Mouse (Mus musculus) hindbrain, embryonic 13.5 days (tissue): ENCODE results near the gene Tbx1. TPM values are rescaled to one million over a fixed set of nuclear protein-coding genes. Genes with fewer than 3 reads are reported as not detected.

Experiments used
- ATAC-seq: fragments of 200-750 bp; cut with Nextera tagmentation; 2 replicates; pipeline ENCODE4 v1.8.0; 2017; ENCODE audit warnings: moderate TSS enrichment; ENCODE audit not compliant: low FRiP score
- H3K27ac ChIP-seq: fragments of 300-500 bp; sonication (generic); 2 replicates; pipeline ENCODE4 v1.5.1; 2015; ENCODE audit warnings: inconsistent platforms, mild to moderate bottlenecking, moderate library complexity
- H3K27me3 ChIP-seq: fragments of 300-500 bp; sonication (generic); 2 replicates; pipeline ENCODE4 v1.6.1; 2015; ENCODE audit warnings: mild to moderate bottlenecking, inconsistent platforms
- H3K36me3 ChIP-seq: fragments of 300-500 bp; sonication (generic); 2 replicates; pipeline ENCODE4 v1.6.1; 2015; ENCODE audit warnings: mild to moderate bottlenecking, inconsistent platforms
- H3K4me1 ChIP-seq: fragments of 300-500 bp; sonication (generic); replicated peaks from 2 replicates; pipeline ENCODE4 v1.6.1; 2015; ENCODE audit warnings: inconsistent platforms
- H3K4me2 ChIP-seq: fragments of 300-500 bp; sonication (generic); 2 replicates; pipeline ENCODE4 v1.6.1; 2015; ENCODE audit warnings: inconsistent platforms, mild to moderate bottlenecking, moderate library complexity
- H3K4me3 ChIP-seq: fragments of 300-500 bp; sonication (generic); 2 replicates; pipeline ENCODE4 v1.5.1; 2015; ENCODE audit warnings: mild to moderate bottlenecking, inconsistent platforms
- H3K9ac ChIP-seq: fragments of 300-500 bp; sonication (generic); 2 replicates; pipeline ENCODE4 v1.6.1; 2015; ENCODE audit warnings: mild to moderate bottlenecking, inconsistent platforms
- H3K9me3 ChIP-seq: fragments of 300-500 bp; sonication (generic); 2 replicates; pipeline ENCODE4 v1.6.1; 2016; ENCODE audit warnings: inconsistent platforms
- WGBS: fragments of 180-500 bp; shearing (Covaris S2); methylation state at CpG from one replicate; pipeline ENCODE4 v1.1.7; 2015; 5-methylcytosine and 5-hydroxymethylcytosine counted together
- polyA plus RNA-seq: library from polyadenylated mRNA; unstranded; fragments of >200 nt; fragmentation: Nextera tagmentation; extraction: Ambion mirVana; gene quantifications from 2 replicates; pipeline ENCODE4 v1.2.1, GENCODE M21; 2015

The Tbx1 gene
- polyA plus RNA-seq: 0.99 and 1.7 TPM in 2 replicates

DNA sequence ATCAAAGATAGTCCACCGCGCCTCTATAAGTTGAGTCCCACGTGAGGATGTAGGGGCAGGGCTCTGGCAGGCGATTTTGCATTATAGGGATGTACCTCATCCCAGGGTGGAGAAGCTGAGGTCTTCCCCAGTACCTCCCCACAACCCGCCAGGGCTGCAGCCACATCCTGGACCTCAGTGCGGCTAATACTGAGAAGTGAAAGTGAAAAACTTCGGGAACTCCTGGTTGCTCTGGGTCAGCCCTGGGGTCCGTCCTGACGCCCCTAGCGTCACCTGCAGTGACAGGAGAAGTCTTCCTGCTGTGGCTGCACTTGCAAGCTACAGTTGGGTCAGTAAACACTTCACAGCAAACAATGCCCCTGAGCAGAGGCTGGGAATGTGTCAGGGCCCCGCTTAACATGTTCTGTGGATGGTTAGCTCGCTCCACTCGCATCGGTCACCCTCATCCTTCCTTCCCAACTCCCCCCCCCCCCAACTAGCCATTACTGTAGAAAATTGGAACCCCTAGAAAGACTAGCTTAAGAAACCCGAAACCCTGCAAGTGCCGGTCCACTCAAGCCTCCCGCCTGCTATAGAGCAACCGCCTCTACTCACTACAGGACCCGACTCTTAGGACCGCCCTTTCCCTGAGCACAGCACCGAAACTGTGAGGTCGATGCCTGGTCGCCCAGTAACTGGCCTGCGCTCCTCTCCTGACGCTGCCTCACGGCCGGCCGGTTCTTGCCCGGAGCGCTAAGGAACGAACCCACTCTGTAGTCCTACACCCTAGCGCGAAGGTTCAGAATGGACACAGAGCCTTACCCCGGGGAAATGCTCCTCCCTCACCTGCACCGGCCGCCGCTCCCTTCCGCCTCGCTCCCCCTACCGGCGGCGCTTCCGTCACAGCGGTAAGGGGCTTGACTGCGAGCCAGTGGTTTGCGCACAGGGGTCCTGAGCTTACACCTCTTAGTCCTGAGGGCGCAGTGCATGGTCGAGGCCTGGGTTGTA, at the start of gene Tbx1:
Gene Tbx1 (minus strand): TSS at position 868 of the 987 bp plus-strand sequence.
- Histone ChIP-seq H3K9ac (no peak within 1 kb of the TSS), H3K27ac (no peak within 1 kb of the TSS), H3K4me2 (peak within 1 kb of the TSS; percentile 41), H3K27me3 (peaks cover 97% of the 10 kb centered on the region), H3K9me3 (no peaks in the 10 kb centered on the region), H3K36me3 (no peaks in the 10 kb centered on the region), H3K4me1 (peaks cover 47% of the 10 kb centered on the region), H3K4me3 (peak within 1 kb of the TSS; percentile 22)
- ATAC-seq: no peak
- WGBS: 2% methylated on average over 48 of the region's 48 CpGs

DNA sequence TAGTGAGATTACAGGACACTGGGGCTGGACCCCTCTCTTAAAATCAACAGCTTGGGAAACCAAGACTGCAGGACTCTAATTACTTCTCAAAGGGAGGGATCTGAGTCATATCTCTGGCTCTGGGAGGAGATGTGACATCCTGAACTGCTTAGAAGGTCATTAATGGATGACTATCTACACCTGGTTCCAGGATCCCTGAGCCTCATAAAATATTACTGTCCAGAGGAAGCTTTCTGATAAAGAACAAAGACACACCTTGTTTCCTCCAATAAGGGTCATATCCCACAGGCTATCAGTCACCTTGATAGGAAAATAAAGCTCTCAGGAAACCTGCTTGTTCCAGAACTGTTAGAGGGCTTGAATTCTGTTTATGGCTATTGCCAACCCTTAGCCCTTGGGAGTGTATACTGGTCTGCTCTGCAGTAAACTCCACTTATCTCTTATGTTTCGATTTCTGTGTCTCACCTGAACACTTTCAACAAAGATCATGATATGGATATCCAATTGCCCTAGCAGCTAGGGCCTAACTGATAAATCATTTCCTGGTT, 49.0 kb upstream of the Tbx1 start:
- 89% methylated on average over 1 of the region's 1 CpGs for WGBS

DNA sequence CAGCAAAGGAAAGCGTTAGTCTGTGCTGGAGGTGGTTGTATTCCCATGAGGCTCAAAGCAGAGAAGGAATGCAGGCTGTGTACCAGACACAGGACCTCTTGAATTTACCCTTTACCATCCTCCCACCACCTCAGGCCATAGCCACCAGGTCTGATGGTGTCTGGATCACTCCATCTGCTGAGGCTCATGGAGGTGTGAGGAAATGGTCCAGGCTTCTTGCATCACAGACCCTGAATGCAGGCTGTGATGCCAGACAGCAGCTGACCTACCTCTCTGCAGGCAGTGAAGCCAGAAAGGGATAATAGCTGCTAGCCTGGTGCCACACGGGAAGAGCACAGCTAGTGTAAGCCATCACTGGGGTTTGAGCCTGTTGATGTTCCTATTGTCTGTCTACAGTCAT, 47.9 kb upstream of the Tbx1 start:
- no peak for ATAC-seq
- H3K36me3 ChIP-seq: no peaks in the 10 kb centered on the region
- no peaks in the 10 kb centered on the region for H3K9me3 ChIP-seq
- no peak overlapping the region for H3K9ac ChIP-seq
- WGBS: 58% methylated on average over 2 of the region's 2 CpGs
- no peak overlapping the region for H3K4me2 ChIP-seq
- H3K4me1 ChIP-seq: no peaks in the 10 kb centered on the region
- no peak overlapping the region for H3K27ac ChIP-seq
- 0 out of 2 replicates have a peak, but pooled peaks cover 7% of the 10 kb centered on the region for H3K27me3 ChIP-seq
- no peak overlapping the region for H3K4me3 ChIP-seq

More for the DNA sequence above, 49.0 kb upstream of the Tbx1 start:
- H3K27me3 ChIP-seq: 0 out of 2 replicates have a peak, but pooled peaks cover 7% of the 10 kb centered on the region
- no peak overlapping the region for H3K9ac ChIP-seq
- H3K36me3 ChIP-seq: no peaks in the 10 kb centered on the region
- no peak overlapping the region for H3K4me2 ChIP-seq
- H3K9me3 ChIP-seq: no peaks in the 10 kb centered on the region
- no peak overlapping the region for H3K4me3 ChIP-seq
- no peaks in the 10 kb centered on the region for H3K4me1 ChIP-seq
- no peak for ATAC-seq
- no peak overlapping the region for H3K27ac ChIP-seq

DNA sequence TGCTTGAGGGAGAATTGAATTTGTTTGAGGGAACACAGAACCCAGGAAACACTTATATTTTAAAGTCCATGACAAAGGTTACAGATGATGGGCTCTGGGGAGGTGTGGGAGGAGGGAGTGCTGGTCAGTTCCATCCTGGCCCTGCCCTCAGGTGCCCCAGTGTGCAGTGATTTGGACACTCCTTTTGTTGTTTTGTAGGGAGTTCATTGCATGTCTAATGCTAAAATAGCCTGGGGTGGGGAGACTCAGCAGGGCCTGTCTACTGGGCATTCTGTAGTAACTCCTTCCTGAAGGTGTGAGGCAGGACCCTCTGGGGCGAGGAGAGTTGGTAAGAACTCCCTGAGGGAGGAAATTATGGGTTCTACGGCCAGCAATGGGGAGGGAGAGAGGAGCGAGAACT, 46.3 kb upstream of the Tbx1 start:
- Histone ChIP-seq H3K4me1 (no peaks in the 10 kb centered on the region), H3K9ac (no peak overlapping the region), H3K9me3 (no peaks in the 10 kb centered on the region), H3K4me2 (no peak overlapping the region), H3K36me3 (no peaks in the 10 kb centered on the region), H3K27me3 (0 out of 2 replicates have a peak, but pooled peaks cover 7% of the 10 kb centered on the region), H3K27ac (no peak overlapping the region), H3K4me3 (no peak overlapping the region)
- ATAC-seq: no peak
- 48% methylated on average over 3 of the region's 3 CpGs for WGBS

DNA sequence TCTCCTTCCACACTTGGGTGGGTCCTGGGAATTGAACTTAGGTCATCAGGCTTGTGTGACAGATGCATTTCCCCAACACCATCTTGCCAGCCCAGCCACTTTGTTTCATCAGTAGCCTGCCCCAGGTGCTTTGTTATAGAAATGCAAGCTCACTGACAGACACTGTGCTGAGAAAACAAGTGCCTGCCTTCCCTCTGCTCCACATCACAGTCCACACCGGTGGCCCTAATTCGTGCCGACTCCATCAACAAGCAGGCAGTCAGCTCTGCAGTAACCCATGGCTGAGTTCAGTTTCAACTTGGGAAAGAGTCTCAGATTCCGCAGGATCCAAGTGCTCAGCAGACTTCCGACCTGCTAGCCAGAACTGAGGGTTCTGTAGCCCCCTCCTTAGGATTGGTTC, 45.9 kb upstream of the Tbx1 start:
- Histone ChIP-seq H3K27me3 (0 out of 2 replicates have a peak, but pooled peaks cover 7% of the 10 kb centered on the region), H3K9me3 (no peaks in the 10 kb centered on the region), H3K4me2 (no peak overlapping the region), H3K36me3 (no peaks in the 10 kb centered on the region), H3K27ac (no peak overlapping the region), H3K4me1 (no peaks in the 10 kb centered on the region), H3K4me3 (no peak overlapping the region), H3K9ac (no peak overlapping the region)
- 84% methylated on average over 5 of the region's 5 CpGs for WGBS
- no peak for ATAC-seq

DNA sequence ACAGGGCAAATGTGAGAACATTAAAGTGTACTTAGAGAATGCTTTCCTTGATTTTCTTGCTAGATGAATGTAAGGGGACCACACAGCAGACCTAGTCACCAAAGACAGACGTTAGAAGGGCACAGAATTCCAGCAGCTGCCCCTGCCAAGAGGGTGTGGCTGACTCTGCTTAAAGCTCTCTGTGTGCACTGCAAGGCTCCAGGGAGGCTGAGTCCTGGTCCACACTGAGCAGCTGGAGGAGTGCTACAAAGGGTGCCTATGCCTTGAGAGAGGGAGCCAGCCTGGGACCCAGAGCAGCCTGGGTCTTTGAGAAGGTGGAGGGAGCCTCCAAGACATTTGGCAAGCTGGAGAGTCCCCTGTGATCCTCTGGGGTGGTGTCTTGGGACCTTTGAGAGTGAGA, 42.9 kb upstream of the Tbx1 start:
- Histone ChIP-seq H3K27ac (no peak overlapping the region), H3K36me3 (no peaks in the 10 kb centered on the region), H3K9ac (no peak overlapping the region), H3K9me3 (no peaks in the 10 kb centered on the region), H3K4me1 (peaks cover 14% of the 10 kb centered on the region), H3K4me2 (no peak overlapping the region), H3K27me3 (0 out of 2 replicates have a peak, but pooled peaks cover 4% of the 10 kb centered on the region), H3K4me3 (no peak overlapping the region)
- no peak for ATAC-seq
- 33% methylated on average over 1 of the region's 1 CpGs for WGBS

DNA sequence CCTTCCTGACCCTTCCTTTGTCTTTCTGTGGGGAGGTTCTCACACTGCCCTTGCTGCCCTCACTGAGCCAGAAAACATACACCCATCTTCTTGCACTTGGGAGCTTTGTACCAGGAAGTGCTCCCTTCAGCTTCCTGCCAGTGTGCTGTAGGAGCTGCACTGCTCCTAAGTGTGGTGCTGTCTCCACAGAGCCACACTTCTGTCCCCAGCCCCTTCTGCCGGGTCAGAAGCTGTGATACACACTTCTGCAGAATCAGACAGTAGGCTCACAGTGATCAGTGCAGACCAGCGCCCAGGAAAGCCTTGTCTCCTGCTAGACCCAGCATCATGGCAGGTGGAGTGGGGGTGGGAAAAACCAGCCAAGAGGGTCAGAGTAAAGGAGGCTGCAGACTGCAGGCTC, 42.3 kb upstream of the Tbx1 start:
- no peak overlapping the region for H3K27ac ChIP-seq
- H3K4me2 ChIP-seq: no peak overlapping the region
- no peak for ATAC-seq
- H3K9me3 ChIP-seq: no peaks in the 10 kb centered on the region
- no peak overlapping the region for H3K4me3 ChIP-seq
- H3K36me3 ChIP-seq: no peaks in the 10 kb centered on the region
- H3K27me3 ChIP-seq: 0 out of 2 replicates have a peak, but pooled peaks cover 4% of the 10 kb centered on the region
- no peak overlapping the region for H3K9ac ChIP-seq
- peaks cover 20% of the 10 kb centered on the region for H3K4me1 ChIP-seq
- 65% methylated on average over 2 of the region's 2 CpGs for WGBS

DNA sequence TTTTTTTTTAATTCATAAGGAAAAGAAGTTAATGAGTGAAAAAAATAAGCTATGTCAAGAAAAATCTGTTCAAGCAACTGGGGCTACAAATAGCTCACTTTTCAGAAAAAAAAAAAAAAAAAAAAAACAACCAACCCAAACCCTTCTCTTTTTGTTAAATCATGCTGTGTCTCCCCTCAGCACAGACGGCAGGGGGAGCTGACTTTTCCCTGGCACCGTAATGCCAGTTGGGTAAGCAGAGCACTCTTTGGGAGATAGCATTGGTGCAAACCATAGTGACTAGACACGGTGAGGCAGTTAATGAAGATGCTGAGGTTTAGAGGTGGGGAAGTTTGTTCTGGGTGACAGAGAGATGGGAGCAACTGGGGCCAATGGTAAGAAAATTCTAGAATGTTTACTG, 41.6 kb upstream of the Tbx1 start:
- Histone ChIP-seq H3K4me1 (peaks cover 27% of the 10 kb centered on the region), H3K4me2 (no peak overlapping the region), H3K27me3 (0 out of 2 replicates have a peak, but pooled peaks cover 6% of the 10 kb centered on the region), H3K9ac (no peak overlapping the region), H3K9me3 (no peaks in the 10 kb centered on the region), H3K4me3 (no peak overlapping the region), H3K36me3 (no peaks in the 10 kb centered on the region), H3K27ac (no peak overlapping the region)
- WGBS: 56% methylated on average over 3 of the region's 3 CpGs
- ATAC-seq: no peak

DNA sequence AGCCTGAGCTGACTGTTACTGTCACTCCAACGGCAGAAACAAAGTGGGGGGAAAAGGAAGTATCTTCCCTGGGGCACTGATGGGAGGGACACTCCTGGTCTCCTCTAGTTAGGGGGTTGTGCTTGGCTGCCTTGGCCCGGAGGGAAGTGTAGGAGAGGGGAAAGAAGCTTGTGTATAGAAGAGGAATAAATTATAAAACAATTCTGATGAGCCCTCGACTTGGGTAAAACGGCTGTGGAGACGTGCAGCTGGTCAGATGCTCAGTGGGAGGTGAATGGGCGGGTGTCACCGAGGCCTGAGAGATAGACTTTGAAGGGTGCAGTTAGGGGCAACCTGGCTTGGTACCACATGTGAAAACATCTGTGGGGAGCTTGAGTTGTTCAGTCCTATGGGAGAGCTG, 40.7 kb upstream of the Tbx1 start:
- WGBS: 54% methylated on average over 7 of the region's 7 CpGs
- Histone ChIP-seq H3K27me3 (peaks cover 7% of the 10 kb centered on the region; the same call in 1 of the 2 replicates), H3K9me3 (no peaks in the 10 kb centered on the region), H3K27ac (no peak overlapping the region), H3K36me3 (no peaks in the 10 kb centered on the region), H3K4me2 (no peak overlapping the region), H3K4me3 (no peak overlapping the region), H3K4me1 (peaks cover 36% of the 10 kb centered on the region), H3K9ac (no peak overlapping the region)
- ATAC-seq: no peak

DNA sequence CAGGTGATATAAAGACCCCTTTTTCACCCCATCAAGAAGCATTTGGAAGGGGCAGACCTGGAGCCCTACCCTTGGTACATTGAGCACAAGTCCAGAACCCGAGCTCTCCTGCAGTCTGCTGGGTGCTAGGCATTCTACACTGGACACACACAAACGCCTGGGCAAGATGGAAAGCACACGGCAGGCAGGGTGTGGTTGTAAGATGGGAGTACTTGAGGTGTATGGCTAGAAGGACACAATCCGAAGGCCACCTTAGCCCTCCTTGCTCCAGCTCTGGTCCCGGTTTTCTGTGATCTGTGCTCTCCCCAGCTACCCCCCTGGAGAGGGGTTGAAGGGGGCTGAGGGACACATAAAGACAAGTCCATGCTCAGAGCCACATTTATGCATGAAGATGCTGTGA, 39.8 kb upstream of the Tbx1 start:
- Histone ChIP-seq H3K27me3 (peaks cover 15% of the 10 kb centered on the region), H3K4me1 (peaks cover 45% of the 10 kb centered on the region), H3K36me3 (peaks cover 5% of the 10 kb centered on the region), H3K27ac (peak overlapping the region; percentile 94), H3K4me3 (peak overlapping the region; percentile 84), H3K9me3 (no peaks in the 10 kb centered on the region), H3K9ac (peak overlapping the region; percentile 96), H3K4me2 (peak overlapping the region; percentile 88)
- 56% methylated on average over 5 of the region's 5 CpGs for WGBS
- peak; percentile 1; the same call in 1 of the 2 replicates for ATAC-seq

DNA sequence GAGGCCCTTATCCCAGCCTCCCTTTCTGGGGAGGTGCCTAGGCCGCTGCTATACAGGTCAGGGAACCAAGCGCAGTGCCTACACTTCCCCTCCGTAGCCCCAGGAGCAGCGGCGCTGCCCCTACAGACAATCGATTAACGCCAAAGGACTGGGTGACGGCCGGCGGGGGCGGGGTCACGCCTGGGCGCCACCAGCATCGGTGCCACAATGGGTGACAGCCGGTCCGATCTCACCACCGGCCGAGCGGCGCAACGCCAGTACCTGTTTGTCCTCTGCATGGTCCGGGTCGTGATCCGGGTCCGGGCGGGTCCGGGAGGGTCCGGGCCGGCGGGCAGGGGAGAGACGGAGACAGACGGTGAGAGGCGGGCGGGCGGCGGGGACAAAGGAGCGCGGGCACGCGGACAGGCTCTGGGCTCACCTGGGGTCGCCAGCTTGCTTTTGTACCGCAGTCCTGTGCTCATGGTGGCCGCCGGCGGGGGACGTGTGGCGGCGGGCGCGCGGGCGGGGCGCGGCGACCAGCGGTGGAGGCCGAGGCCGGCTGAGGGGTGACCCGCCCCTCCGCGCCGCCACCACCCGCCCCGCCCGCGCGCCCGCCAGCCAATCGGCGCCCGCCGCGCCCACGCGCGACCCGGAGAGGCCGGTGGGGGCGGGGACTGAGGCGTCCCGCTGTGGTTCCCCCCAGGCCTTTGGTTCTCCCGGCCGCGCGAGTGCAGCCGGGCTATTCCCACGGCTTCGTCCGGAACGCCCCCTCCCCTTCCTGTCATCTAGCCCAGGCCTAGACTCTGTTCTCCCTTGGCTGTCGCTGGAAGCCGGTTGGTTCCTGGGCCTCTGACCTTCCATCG, 39.1 kb upstream of the Tbx1 start, which contains the start of gene Sept5:
Gene Sept5 (minus strand): TSS at position 565 of the 842 bp plus-strand sequence.
- H3K4me2 ChIP-seq: peak within 1 kb of the TSS; percentile 88
- 1% methylated on average over 55 of the region's 93 CpGs for WGBS

More for the DNA sequence above, 39.1 kb upstream of the Tbx1 start, which contains the start of gene Sept5:
- Histone ChIP-seq H3K9ac (peak within 1 kb of the TSS; percentile 96), H3K9me3 (no peaks in the 10 kb centered on the region), H3K27ac (peak within 1 kb of the TSS; percentile 94), H3K4me3 (peak within 1 kb of the TSS; percentile 84), H3K4me1 (peaks cover 45% of the 10 kb centered on the region), H3K27me3 (peaks cover 19% of the 10 kb centered on the region), H3K36me3 (peaks cover 11% of the 10 kb centered on the region)
- ATAC-seq: peak; percentile 58
